Mouse (Mus musculus): ENCODE results near the gene Rdh12. TPM values are rescaled to one million over a fixed set of nuclear protein-coding genes. Genes with fewer than 3 reads are reported as not detected.

Gene Rdh12
- total and polyA plus RNA-seq, 2 experiments from 2014 or later, result 0.56 to 1.4 TPM

DNA sequence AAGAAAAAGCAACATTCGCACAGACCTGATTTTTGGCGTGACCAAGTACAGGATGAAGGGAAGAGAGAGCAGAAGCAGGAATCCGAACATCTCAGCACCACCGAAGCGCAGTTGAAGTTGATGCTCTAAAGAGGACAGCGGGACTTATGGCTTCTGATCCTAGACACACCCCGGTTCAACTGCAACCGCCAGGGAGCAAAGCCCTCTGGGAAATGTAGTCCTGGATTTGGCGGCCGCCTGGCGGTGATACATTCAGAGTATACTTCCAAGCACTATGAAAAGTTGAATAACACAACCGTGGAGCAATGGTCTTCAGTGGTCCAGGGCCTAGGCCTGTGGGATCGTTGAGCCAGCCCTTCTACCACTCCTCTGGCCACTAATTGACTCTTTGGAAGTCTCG is 17.0 kb upstream of the Rdh12 start:
- peaks cover 17% of the 10 kb centered on the region for H3K36me3 ChIP-seq (replicated peaks; ENCODE audit: control insufficient read depth, insufficient read depth, low read length)

DNA sequence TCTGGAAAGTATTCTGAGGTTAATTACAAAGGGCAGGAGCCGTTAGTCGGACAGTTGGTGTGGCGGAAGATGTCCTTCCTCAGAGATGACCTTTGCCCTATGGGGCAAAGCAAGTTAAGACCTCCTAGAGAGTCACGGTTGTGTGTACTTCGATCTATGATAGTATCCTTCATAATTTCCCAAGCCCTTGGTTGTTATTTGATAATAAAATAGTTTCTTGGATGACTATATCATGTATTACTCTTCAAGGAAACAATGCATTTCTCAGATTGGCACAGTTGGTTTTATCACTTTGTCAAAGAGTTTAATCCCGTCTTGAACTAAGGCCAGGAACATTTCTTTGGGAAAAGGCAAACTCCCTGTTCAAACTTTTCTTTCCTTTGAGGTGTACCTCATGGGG is 16.5 kb upstream of the Rdh12 start, which contains the start of gene Rdh11:
Gene Rdh11, minus strand, starts transcription at position 101 of the 400 bp plus-strand sequence.
- H3K27me3 ChIP-seq (ENCODE audit: control insufficient read depth, insufficient read depth, low read length), result no peaks in the 10 kb centered on the region
- 62% methylated on average over 6 of the region's 6 CpGs for WGBS
- DNase-seq (ENCODE audit: low spot score) (no peak), ATAC-seq (ENCODE audit: insufficient read depth, low read depth) (no peak)
- peak within 1 kb of the TSS; percentile 5; the same call in 1 of the 2 replicates for H3K27ac ChIP-seq (ENCODE audit: low read depth)
- TF ChIP-seq EP300 (IDR thresholded peaks at IDR 0.05; ENCODE audit: low read depth) (no peak), CTCF (IDR thresholded peaks at IDR 0.05; ENCODE audit: low read depth) (no peak)
- peak within 1 kb of the TSS; percentile 68 for H3K4me3 ChIP-seq (ENCODE audit: low read depth, low read length)
- peak within 1 kb of the TSS; percentile 97 for H3K4me2 ChIP-seq (ENCODE audit: low read depth, low read length)
- peak within 1 kb of the TSS; percentile 63 for H3K9ac ChIP-seq (replicated peaks; ENCODE audit: low read depth, low read length)
- H3K4me1 ChIP-seq (ENCODE audit: control insufficient read depth, insufficient read depth), result peaks cover 12% of the 10 kb centered on the region
- H3K9me3 ChIP-seq (replicated peaks; ENCODE audit: control insufficient read depth, low read length), result no peaks in the 10 kb centered on the region
- H3K36me3 ChIP-seq (replicated peaks; ENCODE audit: control insufficient read depth, insufficient read depth, low read length), result peaks cover 12% of the 10 kb centered on the region

More for the DNA sequence above, 17.0 kb upstream of the Rdh12 start:
- Histone ChIP-seq H3K4me2 (ENCODE audit: low read depth, low read length) (peak overlapping the region; percentile 97), H3K9me3 (replicated peaks; ENCODE audit: control insufficient read depth, low read length) (no peaks in the 10 kb centered on the region), H3K4me1 (ENCODE audit: control insufficient read depth, insufficient read depth) (peaks cover 12% of the 10 kb centered on the region), H3K27me3 (ENCODE audit: control insufficient read depth, insufficient read depth, low read length) (no peaks in the 10 kb centered on the region), H3K27ac (ENCODE audit: low read depth) (peak overlapping the region; percentile 5; the same call in 1 of the 2 replicates), H3K9ac (replicated peaks; ENCODE audit: low read depth, low read length) (peak overlapping the region; percentile 63), H3K4me3 (ENCODE audit: low read depth, low read length) (peak overlapping the region; percentile 68)
- DNase-seq (ENCODE audit: low spot score) (peak; percentile 80), ATAC-seq (ENCODE audit: insufficient read depth, low read depth) (peak; percentile 93)
- TF ChIP-seq CTCF (IDR thresholded peaks at IDR 0.05; ENCODE audit: low read depth) (peak; percentile 50), EP300 (IDR thresholded peaks at IDR 0.05; ENCODE audit: low read depth) (no peak)
- 4% methylated on average over 14 of the region's 14 CpGs for WGBS

DNA sequence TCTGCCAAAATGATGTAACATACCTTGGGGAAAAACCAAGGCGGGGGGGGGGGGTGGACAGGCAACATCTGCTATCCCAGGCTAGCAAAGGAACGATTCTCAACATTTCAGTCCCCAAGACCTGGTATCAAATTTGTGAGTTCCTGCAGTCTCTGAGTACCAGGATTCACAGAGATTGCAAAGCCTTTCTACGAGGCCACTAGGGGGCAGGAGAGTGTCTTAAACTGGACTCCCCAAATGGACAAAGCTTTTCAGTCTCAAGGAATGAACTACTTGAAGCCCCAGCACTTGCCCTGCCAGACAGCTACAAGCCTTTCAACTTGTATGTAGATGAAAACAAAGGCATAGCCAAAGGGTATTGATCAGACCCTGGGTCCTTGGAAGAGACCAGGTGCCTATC is 15.3 kb upstream of the Rdh12 start:
- Histone ChIP-seq H3K27ac (ENCODE audit: low read depth) (no peak overlapping the region), H3K36me3 (replicated peaks; ENCODE audit: control insufficient read depth, insufficient read depth, low read length) (0 out of 2 replicates have a peak, but pooled peaks cover under 1% of the 10 kb centered on the region), H3K4me1 (ENCODE audit: control insufficient read depth, insufficient read depth) (peaks cover 12% of the 10 kb centered on the region), H3K4me3 (ENCODE audit: low read depth, low read length) (no peak overlapping the region), H3K4me2 (ENCODE audit: low read depth, low read length) (no peak overlapping the region), H3K9me3 (replicated peaks; ENCODE audit: control insufficient read depth, low read length) (no peaks in the 10 kb centered on the region), H3K9ac (replicated peaks; ENCODE audit: low read depth, low read length) (no peak overlapping the region), H3K27me3 (ENCODE audit: control insufficient read depth, insufficient read depth, low read length) (no peaks in the 10 kb centered on the region)
- ATAC-seq (ENCODE audit: insufficient read depth, low read depth) (0 out of 2 replicates have a peak, but pooled peaks have one; percentile 24), DNase-seq (ENCODE audit: low spot score) (peak; percentile 64)
- WGBS, result 2% methylated on average over 3 of the region's 3 CpGs
- TF ChIP-seq CTCF (IDR thresholded peaks at IDR 0.05; ENCODE audit: low read depth) (peak; percentile 77), EP300 (IDR thresholded peaks at IDR 0.05; ENCODE audit: low read depth) (no peak)

DNA sequence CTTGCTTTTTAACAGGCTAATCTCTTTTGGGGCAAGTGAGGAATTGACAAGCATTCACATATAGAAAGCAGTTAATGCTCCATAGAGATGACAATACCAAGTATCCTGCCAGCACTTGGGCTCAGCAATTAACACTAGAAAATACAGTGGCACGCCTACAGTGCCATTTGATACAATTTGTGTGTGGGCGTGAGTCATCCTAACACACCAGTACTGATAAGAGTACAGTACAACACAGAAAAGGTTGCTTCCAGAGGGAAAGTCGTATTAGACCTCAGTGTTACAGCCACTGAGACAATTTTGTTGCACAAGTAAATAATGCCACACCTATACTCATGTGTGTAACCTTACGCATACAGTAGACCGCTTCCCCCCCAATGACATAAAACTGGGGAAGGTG is 11.6 kb upstream of the Rdh12 start:
- Histone ChIP-seq H3K36me3 (replicated peaks; ENCODE audit: control insufficient read depth, insufficient read depth, low read length) (no peaks in the 10 kb centered on the region), H3K4me1 (ENCODE audit: control insufficient read depth, insufficient read depth) (no peaks in the 10 kb centered on the region), H3K9ac (replicated peaks; ENCODE audit: low read depth, low read length) (no peak overlapping the region), H3K27ac (ENCODE audit: low read depth) (no peak overlapping the region), H3K4me2 (ENCODE audit: low read depth, low read length) (no peak overlapping the region), H3K9me3 (replicated peaks; ENCODE audit: control insufficient read depth, low read length) (no peaks in the 10 kb centered on the region), H3K27me3 (ENCODE audit: control insufficient read depth, insufficient read depth, low read length) (no peaks in the 10 kb centered on the region), H3K4me3 (ENCODE audit: low read depth, low read length) (no peak overlapping the region)
- DNase-seq (ENCODE audit: low spot score), result no peak
- WGBS, result 69% methylated on average over 5 of the region's 5 CpGs
- ATAC-seq (ENCODE audit: insufficient read depth, low read depth), result no peak
- TF ChIP-seq CTCF (IDR thresholded peaks at IDR 0.05; ENCODE audit: low read depth) (no peak), EP300 (IDR thresholded peaks at IDR 0.05; ENCODE audit: low read depth) (no peak)

DNA sequence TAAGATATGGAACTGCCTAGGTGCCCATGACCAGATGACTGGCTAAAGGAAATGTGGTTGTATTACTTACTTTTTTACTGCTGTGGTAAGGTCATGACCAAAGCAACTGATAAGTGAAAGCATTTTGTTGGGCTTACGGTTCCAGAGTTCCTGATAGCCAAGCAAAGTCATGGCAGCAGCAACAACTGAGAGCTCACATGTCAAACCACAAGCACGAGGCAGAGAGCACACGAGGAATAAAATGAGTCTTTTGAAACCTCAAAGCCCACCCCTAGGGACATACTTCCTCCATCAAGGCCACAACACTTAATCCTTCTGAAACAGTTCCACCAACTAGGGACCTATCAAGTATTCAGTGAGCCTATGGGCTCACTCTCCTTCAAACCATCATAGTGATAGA is 6.8 kb upstream of the Rdh12 start:
- TF ChIP-seq EP300 (IDR thresholded peaks at IDR 0.05; ENCODE audit: low read depth) (no peak), CTCF (IDR thresholded peaks at IDR 0.05; ENCODE audit: low read depth) (no peak)
- no peak for ATAC-seq (ENCODE audit: insufficient read depth, low read depth)
- no peaks in the 10 kb centered on the region for H3K27me3 ChIP-seq (ENCODE audit: control insufficient read depth, insufficient read depth, low read length)

DNA sequence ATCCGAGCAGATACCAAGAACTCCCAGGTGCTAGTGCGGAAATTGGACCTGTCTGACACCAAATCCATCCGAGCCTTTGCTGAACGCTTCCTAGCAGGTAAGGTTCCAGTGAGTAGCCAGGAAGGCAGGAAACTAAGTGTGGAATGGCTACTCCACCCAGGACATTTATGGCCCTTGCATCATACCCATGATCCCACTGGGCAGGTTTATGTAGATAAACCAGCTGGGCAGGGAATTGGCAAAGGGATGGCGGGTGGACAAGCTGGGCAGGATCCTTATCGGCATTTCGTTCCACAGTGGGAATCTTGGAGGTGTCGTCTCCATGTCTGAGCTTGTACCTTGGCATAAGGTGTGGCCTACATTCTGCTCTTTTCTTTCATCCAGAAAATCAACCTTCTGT is 2.7 kb downstream of the Rdh12 start:
- Histone ChIP-seq H3K9me3 (replicated peaks; ENCODE audit: control insufficient read depth, low read length) (no peaks in the 10 kb centered on the region), H3K4me2 (ENCODE audit: low read depth, low read length) (no peak overlapping the region), H3K27me3 (ENCODE audit: control insufficient read depth, insufficient read depth, low read length) (no peaks in the 10 kb centered on the region), H3K4me3 (ENCODE audit: low read depth, low read length) (no peak overlapping the region), H3K9ac (replicated peaks; ENCODE audit: low read depth, low read length) (no peak overlapping the region), H3K27ac (ENCODE audit: low read depth) (no peak overlapping the region), H3K4me1 (ENCODE audit: control insufficient read depth, insufficient read depth) (peaks cover 8% of the 10 kb centered on the region; the same call in 1 of the 2 replicates), H3K36me3 (replicated peaks; ENCODE audit: control insufficient read depth, insufficient read depth, low read length) (no peaks in the 10 kb centered on the region)
- no peak for ATAC-seq (ENCODE audit: insufficient read depth, low read depth)
- DNase-seq (ENCODE audit: low spot score), result no peak
- WGBS, result 86% methylated on average over 8 of the region's 8 CpGs
- TF ChIP-seq CTCF (IDR thresholded peaks at IDR 0.05; ENCODE audit: low read depth), result no peak

More for the DNA sequence above, 6.8 kb upstream of the Rdh12 start:
- H3K9me3 ChIP-seq (replicated peaks; ENCODE audit: control insufficient read depth, low read length), result no peaks in the 10 kb centered on the region
- WGBS, result 50% methylated on average over 3 of the region's 3 CpGs
- no peaks in the 10 kb centered on the region for H3K4me1 ChIP-seq (ENCODE audit: control insufficient read depth, insufficient read depth)
- no peak overlapping the region for H3K4me2 ChIP-seq (ENCODE audit: low read depth, low read length)
- H3K27ac ChIP-seq (ENCODE audit: low read depth), result no peak overlapping the region
- no peaks in the 10 kb centered on the region for H3K36me3 ChIP-seq (replicated peaks; ENCODE audit: control insufficient read depth, insufficient read depth, low read length)
- no peak overlapping the region for H3K9ac ChIP-seq (replicated peaks; ENCODE audit: low read depth, low read length)
- no peak overlapping the region for H3K4me3 ChIP-seq (ENCODE audit: low read depth, low read length)
- DNase-seq (ENCODE audit: low spot score), result no peak
